ENCODE assay signal across 19 mouse cellular contexts in genomic region chr11:61024388-61024787, GRCm38 (mm10). TPM values are rescaled to one million over a fixed set of nuclear protein-coding genes. Genes with fewer than 3 reads are reported as not detected.
DNase-seq lines count a peak whose midpoint lies in the region; ATAC-seq and TF ChIP-seq lines count a peak whose summit lies in the region.
"Had no signal": no experiment of that assay in that cellular context is flagged by ENCODE, and none has a peak within 500 bp of the region (broad histone marks: within the 10 kb centered on the region; RNA-seq: fewer than 3 reads in every experiment).

No protein-coding gene starts in this region.

- H3K36me3 ChIP-seq in hindbrain, embryonic 14.5 days (replicated peaks; ENCODE audit: control insufficient read depth, insufficient read depth), result no peaks in the 10 kb centered on the region
- H3K36me3 ChIP-seq in hindbrain, embryonic 10.5 days, result no peaks in the 10 kb centered on the region
- H3K36me3 ChIP-seq in hindbrain, embryonic 16.5 days (ENCODE audit: control insufficient read depth, insufficient read depth, low read length), result no peaks in the 10 kb centered on the region
- no peaks in the 10 kb centered on the region for H3K36me3 ChIP-seq in neural tube, embryonic 13.5 days
- H3K36me3 ChIP-seq: limb, embryonic 10.5 days had no signal

- no peak for ATAC-seq in hindbrain, embryonic 14.5 days (ENCODE audit: low FRiP score)
- ATAC-seq in hindbrain, embryonic 16.5 days, result no peak
- no peak for ATAC-seq in neural tube, embryonic 13.5 days (ENCODE audit: low read depth)
- ATAC-seq: liver, postnatal 0 days had no signal

- peaks cover 40% of the 10 kb centered on the region for H3K27me3 ChIP-seq in hindbrain, embryonic 14.5 days (ENCODE audit: control insufficient read depth, insufficient read depth, low read length)
- H3K27me3 ChIP-seq in hindbrain, embryonic 10.5 days (ENCODE audit: insufficient read depth, poor library complexity, severe bottlenecking), result peaks cover 74% of the 10 kb centered on the region
- H3K27me3 ChIP-seq in hindbrain, embryonic 16.5 days (replicated peaks; ENCODE audit: control insufficient read depth, insufficient read depth, low read length), result peaks cover 20% of the 10 kb centered on the region
- H3K27me3 ChIP-seq in neural tube, embryonic 13.5 days, result peaks cover 67% of the 10 kb centered on the region

- WGBS in hindbrain, embryonic 14.5 days, result 73% methylated on average over 6 of the region's 6 CpGs
- WGBS in hindbrain, embryonic 10.5 days, result 79% methylated on average over 6 of the region's 6 CpGs
- 76% methylated on average over 6 of the region's 6 CpGs for WGBS in hindbrain, embryonic 16.5 days
- 75% methylated on average over 6 of the region's 6 CpGs for WGBS in neural tube, embryonic 13.5 days

- no peak for DNase-seq in gastrocnemius, adult 2 months
- DNase-seq in gastrocnemius, postnatal 36 days, result no peak
- no peak for DNase-seq in hindbrain, embryonic 14.5 days (ENCODE audit: low spot score)
- no peak for DNase-seq in hindbrain, embryonic 10.5 days (ENCODE audit: low spot score)
- no peak for DNase-seq in thymus, postnatal 25 days
- DNase-seq: B cell, adult 2 months; heart, adult 11 months; kidney, postnatal 36 days; layer of hippocampus, adult 9-11 months; liver, postnatal 0 days; lung, postnatal 10 days; right cerebral cortex, adult 18-20 months had no signal

- no peak overlapping the region for H3K9ac ChIP-seq in hindbrain, embryonic 14.5 days
- H3K9ac ChIP-seq in hindbrain, embryonic 16.5 days (ENCODE audit: low read depth, low read length), result no peak overlapping the region
- H3K9ac ChIP-seq in neural tube, embryonic 13.5 days, result 0 out of 2 replicates have a peak overlapping the region, but pooled peaks have one; percentile 76
- H3K9ac ChIP-seq: liver, postnatal 0 days had no signal

- peak overlapping the region; percentile 86 for H3K4me3 ChIP-seq in gastrocnemius, adult 2 months
- H3K4me3 ChIP-seq in hindbrain, embryonic 14.5 days (replicated peaks; ENCODE audit: low read length), result no peak overlapping the region
- no peak overlapping the region for H3K4me3 ChIP-seq in hindbrain, embryonic 10.5 days
- no peak overlapping the region for H3K4me3 ChIP-seq in hindbrain, embryonic 16.5 days (ENCODE audit: low read length)
- peak overlapping the region; percentile 62 for H3K4me3 ChIP-seq in neural tube, embryonic 13.5 days
- H3K4me3 ChIP-seq: limb, embryonic 10.5 days had no signal

- peaks cover 36% of the 10 kb centered on the region for H3K4me1 ChIP-seq in hindbrain, embryonic 14.5 days (replicated peaks; ENCODE audit: control insufficient read depth, insufficient read depth, low read length)
- peaks cover 58% of the 10 kb centered on the region for H3K4me1 ChIP-seq in hindbrain, embryonic 10.5 days (replicated peaks)
- H3K4me1 ChIP-seq in hindbrain, embryonic 16.5 days (ENCODE audit: control insufficient read depth, insufficient read depth, low read depth, low read length), result peaks cover 37% of the 10 kb centered on the region
- peaks cover 69% of the 10 kb centered on the region for H3K4me1 ChIP-seq in neural tube, embryonic 13.5 days (replicated peaks)

- H3K27ac ChIP-seq in gastrocnemius, adult 2 months, result peak overlapping the region; percentile 95
- H3K27ac ChIP-seq in hindbrain, embryonic 14.5 days, result 0 out of 2 replicates have a peak overlapping the region, but pooled peaks have one; percentile 10
- no peak overlapping the region for H3K27ac ChIP-seq in hindbrain, embryonic 10.5 days
- H3K27ac ChIP-seq in hindbrain, embryonic 16.5 days (ENCODE audit: low read depth, low read length), result no peak overlapping the region
- H3K27ac ChIP-seq in neural tube, embryonic 13.5 days (replicated peaks), result no peak overlapping the region
- H3K27ac ChIP-seq: left cerebral cortex, adult 2 months; limb, embryonic 10.5 days; stomach, postnatal 0 days had no signal

- peak overlapping the region; percentile 25; the same call in 1 of the 2 replicates for H3K4me2 ChIP-seq in hindbrain, embryonic 14.5 days (replicated peaks)
- peak overlapping the region; percentile 83 for H3K4me2 ChIP-seq in hindbrain, embryonic 16.5 days (ENCODE audit: low read length)
- peak overlapping the region; percentile 77 for H3K4me2 ChIP-seq in neural tube, embryonic 13.5 days

- H3K9me3 ChIP-seq in hindbrain, embryonic 14.5 days (ENCODE audit: control insufficient read depth, low read length), result no peaks in the 10 kb centered on the region
- no peaks in the 10 kb centered on the region for H3K9me3 ChIP-seq in hindbrain, embryonic 10.5 days
- no peaks in the 10 kb centered on the region for H3K9me3 ChIP-seq in hindbrain, embryonic 16.5 days (ENCODE audit: control insufficient read depth, low read length)
- no peaks in the 10 kb centered on the region for H3K9me3 ChIP-seq in neural tube, embryonic 13.5 days
- H3K9me3 ChIP-seq: limb, embryonic 10.5 days had no signal

- intact Hi-C loops in gastrocnemius, adult 2 months (cut with DNase I), result loop anchor here (2.0 kb wide), 1 partner anchor 36 kb away; no protein-coding TSS in a partner anchor
- intact Hi-C loops in gastrocnemius, postnatal 36 days (cut with DNase I), result loop anchor here (5.0 kb wide), 1 partner anchor 42 kb away; no protein-coding TSS in a partner anchor

- no peak for TF ChIP-seq CTCF in gastrocnemius, adult 2 months (IDR thresholded peaks at IDR 0.05)

RNA-seq across cellular contexts. Expression of gene Kcnj12, which starts 2.0 kb away (rescaled TPM):
- 10 to 100 TPM; 50.4 to 65.8 TPM for total RNA-seq in gastrocnemius, adult 2 months (2021)
- total RNA-seq in gastrocnemius, postnatal 36 days (2021), result 10 to 100 TPM; 56.1 to 69.0 TPM
- 3.3 and 4.3 TPM in 2 replicates for polyA plus RNA-seq in hindbrain, embryonic 14.5 days (2014; fragmentation: Nextera tagmentation; extraction: Ambion mirVana)
- polyA plus RNA-seq in hindbrain, embryonic 10.5 days (2016; fragmentation: Nextera tagmentation; extraction: Ambion mirVana), result 2.9 and 3.7 TPM in 2 replicates
- polyA plus RNA-seq in hindbrain, embryonic 16.5 days (2015; fragmentation: Nextera tagmentation; extraction: Ambion mirVana), result 4.2 and 4.3 TPM in 2 replicates
- 7.8 and 8.1 TPM in 2 replicates for polyA plus RNA-seq in neural tube, embryonic 13.5 days (2015; fragmentation: Nextera tagmentation; extraction: Ambion mirVana)
- total RNA-seq: liver, adult 2 months; megakaryocyte, adult 5-6 weeks had no signal
- polyA plus RNA-seq: liver, adult 2 months; liver, postnatal 0 days had no signal

Comparison
In these comparisons a context has a peak if more than half of its experiments do, and no peak if none do; other contexts are left out.
1. H3K27ac ChIP-seq: peak in gastrocnemius, adult 2 months (single experiment) and hindbrain, embryonic 14.5 days (single experiment); none in hindbrain, embryonic 10.5 days (single experiment), hindbrain, embryonic 16.5 days (single experiment) and neural tube, embryonic 13.5 days (single experiment).
2. H3K4me3 ChIP-seq: peak in gastrocnemius, adult 2 months (single experiment) and neural tube, embryonic 13.5 days (single experiment); none in hindbrain, embryonic 14.5 days (single experiment), hindbrain, embryonic 10.5 days (single experiment) and hindbrain, embryonic 16.5 days (single experiment).
3. H3K4me2 ChIP-seq: peak in every context shown above with its lines; median percentile 83 in hindbrain, embryonic 16.5 days; 77 in neural tube, embryonic 13.5 days; 25 in hindbrain, embryonic 14.5 days.